Mouse (Mus musculus) telencephalon, adult 2 months (tissue): ENCODE measurements at regions not wholly inside any gene's neighbourhood (a gene's known extent, or its start where the extent isn't known, plus 50 kb on each side); places are given as distances from the start of the nearest gene placed in this dataset.

Source experiments
- DNase-seq: peaks from one replicate; pipeline ENCODE4 v3.0.0-alpha.2; 2011; ENCODE audit warnings: low read depth, low spot score

GRCm38 (mm10) chr3:120898258-120898657 is 273.2 kb downstream of the Rwdd3 start:
- peak; percentile 36 for DNase-seq

- DNase-seq: no peak
Measured at GRCm38 (mm10) chr3:120897758-120898157, 273.7 kb downstream of the Rwdd3 start.

- DNase-seq: peak; percentile 55
Measured at GRCm38 (mm10) chr3:120897221-120897620, 274.3 kb downstream of the Rwdd3 start.

- DNase-seq: peak; percentile 88
Measured at GRCm38 (mm10) chr3:120886063-120886841, 285.2 kb downstream of the Rwdd3 start.

- DNase-seq: no peak
Measured at GRCm38 (mm10) chr3:120885401-120885800, 286.1 kb downstream of the Rwdd3 start.

GRCm38 (mm10) chr3:120884189-120884588 is 287.3 kb downstream of the Rwdd3 start:
- DNase-seq: no peak

GRCm38 (mm10) chr3:120883650-120884049 is 287.8 kb downstream of the Rwdd3 start:
- no peak for DNase-seq

- DNase-seq: no peak
Measured at GRCm38 (mm10) chr3:120879409-120879808, 292.1 kb downstream of the Rwdd3 start.

GRCm38 (mm10) chr3:120875740-120876139 is 295.8 kb downstream of the Rwdd3 start:
- no peak for DNase-seq

GRCm38 (mm10) chr3:120865036-120865435 is 306.5 kb downstream of the Rwdd3 start:
- DNase-seq: peak; percentile 36

GRCm38 (mm10) chr3:120861641-120862040 is 309.9 kb downstream of the Rwdd3 start:
- no peak for DNase-seq

- DNase-seq: no peak
Measured at GRCm38 (mm10) chr3:120858281-120858680, 313.2 kb downstream of the Rwdd3 start.

- DNase-seq: no peak
Measured at GRCm38 (mm10) chr3:120854322-120854721, 317.2 kb downstream of the Rwdd3 start.

- no peak for DNase-seq
Measured at GRCm38 (mm10) chr3:120843623-120844022, 327.9 kb downstream of the Rwdd3 start.

- no peak for DNase-seq
Measured at GRCm38 (mm10) chr3:120823536-120823935, 348.0 kb downstream of the Rwdd3 start.

GRCm38 (mm10) chr3:120811901-120812300 is 359.6 kb downstream of the Rwdd3 start:
- no peak for DNase-seq

- DNase-seq: no peak
Measured at GRCm38 (mm10) chr3:120810527-120810926, 361.0 kb downstream of the Rwdd3 start.

GRCm38 (mm10) chr3:120810048-120810447 is 361.4 kb downstream of the Rwdd3 start:
- DNase-seq: no peak

- peak; percentile 51 for DNase-seq
Measured at GRCm38 (mm10) chr3:120786659-120787058, 384.8 kb downstream of the Rwdd3 start.

- DNase-seq: no peak
Measured at GRCm38 (mm10) chr3:120781486-120781885, 390.0 kb downstream of the Rwdd3 start.

- DNase-seq: no peak
Measured at GRCm38 (mm10) chr3:120779091-120779490, 392.4 kb downstream of the Rwdd3 start.

GRCm38 (mm10) chr3:120774951-120775350 is 396.5 kb downstream of the Rwdd3 start:
- DNase-seq: no peak

- peak; percentile 6 for DNase-seq
Measured at GRCm38 (mm10) chr3:120761681-120762080, 409.8 kb downstream of the Rwdd3 start.

- DNase-seq: no peak
Measured at GRCm38 (mm10) chr3:120761223-120761622, 410.3 kb downstream of the Rwdd3 start.
